Mouse (Mus musculus) neutrophil, adult 59 days (primary cell): ENCODE data around the gene Ano8. TPM values are rescaled to one million over a fixed set of nuclear protein-coding genes. Genes with fewer than 3 reads are reported as not detected.

Experiments
- total RNA-seq, 2 experiments: library from RNA; stranded (reverse); gene quantifications; 1 replicate in 1 of 2; 2 replicates in 1 of 2; pipeline ENCODE4 v1.2.4; 2023

Gene Ano8
- 1 to 10 TPM; 3.7 to 5.7 TPM for total RNA-seq

GRCm38 (mm10) chr8:71485142-71486135 lies at the start of gene Ano8:
TSS of gene Ano8 (minus strand) at chr8:71485963.

GRCm38 (mm10) chr8:71525226-71526050 lies 39.7 kb upstream of the Ano8 start, which contains the start of gene Ccdc194:
TSS of gene Ccdc194 (minus strand) at chr8:71525711.

DNA sequence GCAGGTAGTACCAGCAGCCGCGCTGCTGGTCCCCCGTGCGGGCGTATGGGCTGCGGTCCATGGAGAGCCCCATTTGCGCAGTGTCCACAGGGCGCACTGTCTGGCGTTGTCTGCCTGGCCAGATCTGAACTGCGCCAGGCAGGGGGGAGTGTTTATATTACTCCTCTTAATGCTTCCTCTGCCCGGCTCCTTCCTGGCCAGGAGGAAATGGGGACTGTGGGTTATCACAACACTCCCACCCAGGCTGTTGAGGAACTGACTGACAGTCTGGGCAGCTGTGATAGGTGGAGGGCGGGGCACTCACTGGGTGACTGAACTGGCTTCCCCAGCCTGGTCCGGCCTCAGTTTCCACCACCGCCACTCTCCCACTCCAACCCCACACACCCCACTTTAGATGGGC lies 25.9 kb upstream of the Ano8 start, which contains the start of gene Plvap:
Gene Plvap (minus strand): TSS at position 109 of the 400 bp plus-strand sequence.

GRCm38 (mm10) chr8:71487691-71488445 lies 2.1 kb upstream of the Ano8 start, which contains the start of gene Gtpbp3:
TSS of gene Gtpbp3 (plus strand) at chr8:71488103.

DNA sequence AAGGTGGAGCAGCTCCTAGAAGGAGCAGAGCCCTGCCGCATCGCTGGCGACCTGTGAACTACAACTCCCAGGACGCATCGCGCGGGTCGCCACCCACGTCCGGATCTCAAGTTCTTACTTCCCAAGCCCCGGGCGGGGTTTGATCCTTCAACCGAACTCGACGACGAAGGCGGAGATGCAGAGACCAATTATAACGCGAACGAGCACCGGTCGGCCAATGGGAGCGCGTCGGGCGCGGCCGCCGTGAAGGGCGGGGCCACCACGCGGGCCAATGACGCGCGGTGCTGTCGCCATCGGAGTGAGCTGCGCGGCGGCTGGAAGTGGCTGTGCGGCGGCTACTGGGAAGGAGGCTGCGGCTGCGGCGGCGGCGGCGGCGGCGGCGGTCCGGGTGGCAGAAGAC lies 16.8 kb downstream of the Ano8 start, which contains the start of gene Dda1:
Gene Dda1 (plus strand): TSS at position 284 of the 400 bp plus-strand sequence.

GRCm38 (mm10) chr8:71464513-71465500 lies 21.0 kb downstream of the Ano8 start, which contains the start of gene Mrpl34:
TSS of gene Mrpl34 (plus strand) at chr8:71464959.

DNA sequence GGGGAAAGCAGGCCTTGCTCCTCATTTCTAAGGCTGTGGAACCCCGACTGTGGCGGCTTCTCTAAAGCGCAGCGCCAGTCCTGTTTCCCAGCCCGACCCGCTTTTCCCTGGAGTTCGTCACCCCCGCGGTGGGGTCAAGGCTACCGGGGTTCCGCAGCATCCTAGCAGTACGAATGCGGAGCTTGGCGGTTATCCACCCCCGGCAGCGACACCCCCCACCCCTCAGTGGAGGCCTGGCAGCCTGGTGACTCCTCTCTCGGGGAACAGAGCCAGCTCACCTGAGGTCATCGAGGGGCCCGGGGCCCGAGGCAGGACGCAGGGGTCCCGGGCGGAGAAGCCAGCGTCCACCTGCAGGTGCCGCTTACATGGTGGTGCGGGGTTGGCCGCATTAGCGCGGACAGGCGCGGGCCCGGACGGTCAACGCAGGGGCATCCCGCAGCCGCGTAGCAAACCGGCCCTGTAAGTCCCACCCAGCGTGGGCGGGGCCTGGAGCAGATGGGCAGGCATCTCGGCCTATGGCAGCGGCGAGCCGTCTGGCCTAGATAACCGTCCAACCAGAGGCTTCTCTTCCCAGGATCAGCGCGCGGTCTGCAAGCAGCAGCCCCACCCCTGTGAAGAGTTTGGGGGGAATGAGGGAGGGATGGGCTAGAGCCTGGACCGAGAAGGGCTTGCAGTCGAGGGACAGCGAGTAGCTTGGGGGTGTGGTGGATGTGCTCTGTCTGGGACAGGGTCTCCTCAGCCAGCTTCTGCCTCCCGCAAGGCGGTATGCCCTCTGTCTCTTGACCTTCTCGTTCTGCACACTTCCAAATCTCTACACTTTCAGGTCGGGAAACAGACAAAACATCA lies 22.4 kb downstream of the Ano8 start, which contains the start of gene Abhd8:
Gene Abhd8 (minus strand): TSS at position 468 of the 846 bp plus-strand sequence.

Other genes with a start within 250 kb of the Ano8 start
- 100 to 1,000 TPM; 120 to 136 TPM for gene Myo9b, start 213.2 kb downstream of the Ano8 start, total RNA-seq
- gene Haus8, start 213.0 kb downstream of the Ano8 start, total RNA-seq = 10 to 100 TPM; 51.1 to 52.0 TPM
- gene Use1, start 119.1 kb downstream of the Ano8 start, total RNA-seq = 100 to 1,000 TPM; 150 to 156 TPM
- gene Ocel1, start 114.7 kb downstream of the Ano8 start, total RNA-seq = 10 to 100 TPM; 17.1 to 18.6 TPM
- gene Nr2f6, start 104.0 kb downstream of the Ano8 start, total RNA-seq = 1 to 10 TPM; 7.7 to 8.6 TPM
- under 1 TPM; 0.18 to 0.49 TPM for gene Ushbp1, start 90.2 kb downstream of the Ano8 start, total RNA-seq
- 10 to 100 TPM; 65.8 to 76.1 TPM for gene Babam1, start 89.1 kb downstream of the Ano8 start, total RNA-seq
- gene Ankle1, start 80.0 kb downstream of the Ano8 start, total RNA-seq = 10 to 100 TPM; 15.9 to 17.0 TPM
- 1 to 10 TPM; 4.3 to 6.3 TPM for gene Abhd8, start 22.3 kb downstream of the Ano8 start, total RNA-seq
- 10 to 100 TPM; 28.3 to 34.8 TPM for gene Mrpl34, start 21.0 kb downstream of the Ano8 start, total RNA-seq
- 10 to 100 TPM; 78.4 to 85.3 TPM for gene Dda1, start 16.8 kb downstream of the Ano8 start, total RNA-seq
- gene Gtpbp3, start 2.1 kb upstream of the Ano8 start, total RNA-seq = 10 to 100 TPM; 10.3 to 11.8 TPM
- gene Plvap, start 25.8 kb upstream of the Ano8 start, total RNA-seq = 1 to 10 TPM in 1 of 2 experiments, under 1 TPM in 1; 0.68 to 1.6 TPM
- not detected for gene Ccdc194, start 39.7 kb upstream of the Ano8 start, total RNA-seq
- 10 to 100 TPM; 17.2 to 21.1 TPM for gene Bst2, start 51.5 kb upstream of the Ano8 start, total RNA-seq
- 10 to 100 TPM; 24.6 to 35.1 TPM for gene Mvb12a, start 57.0 kb upstream of the Ano8 start, total RNA-seq
- under 1 TPM in 1 of 2 experiments, not detected in 1; 0.31 TPM for gene Tmem221, start 72.9 kb upstream of the Ano8 start, total RNA-seq
- not detected for gene Nxnl1, start 80.6 kb upstream of the Ano8 start, total RNA-seq
- 1 to 10 TPM; 1.5 to 1.7 TPM for gene Slc27a1, start 82.9 kb upstream of the Ano8 start, total RNA-seq
- gene Pgls, start 106.2 kb upstream of the Ano8 start, total RNA-seq = 10 to 100 TPM; 92.3 to 98.2 TPM
- gene Fam129c, start 111.7 kb upstream of the Ano8 start, total RNA-seq = 10 to 100 TPM in 1 of 2 experiments, 1 to 10 TPM in 1; 5.1 to 14.5 TPM
- gene Colgalt1, start 125.0 kb upstream of the Ano8 start, total RNA-seq = 10 to 100 TPM; 43.3 to 52.2 TPM
- gene Unc13a, start 185.8 kb upstream of the Ano8 start, total RNA-seq = under 1 TPM; 0.11 to 0.26 TPM
- gene Jak3, start 190.3 kb upstream of the Ano8 start, total RNA-seq = 10 to 100 TPM; 14.9 to 15.9 TPM
- gene Insl3, start 203.3 kb upstream of the Ano8 start, total RNA-seq = 1 to 10 TPM; 5.7 to 8.3 TPM
- under 1 TPM in 1 of 2 experiments, not detected in 1; 0.16 TPM for gene B3gnt3, start 215.8 kb upstream of the Ano8 start, total RNA-seq
- gene Fcho1, start 239.8 kb upstream of the Ano8 start, total RNA-seq = 10 to 100 TPM; 41.8 to 52.1 TPM